10 mouse cellular contexts compared by ENCODE assay signal in the genomic region with DNA sequence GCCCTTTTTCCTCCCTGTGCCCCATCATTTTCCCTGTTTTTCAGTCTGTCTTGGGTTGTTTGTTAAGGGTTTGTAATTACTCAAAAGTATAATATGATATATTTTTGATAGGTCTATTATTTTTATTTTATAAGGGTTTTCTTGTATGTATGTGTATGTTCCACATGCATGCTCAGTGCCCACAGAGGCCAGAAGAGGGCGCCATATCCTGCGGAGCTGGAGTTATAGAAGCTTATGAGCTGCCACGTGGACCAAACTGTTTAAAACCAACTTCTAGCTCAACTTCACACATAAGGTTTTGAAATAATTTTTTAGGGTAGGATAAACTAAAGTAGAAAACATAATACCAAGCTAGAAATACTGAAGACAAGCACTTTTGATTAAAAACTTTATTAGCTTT. TPM values are rescaled to one million over a fixed set of nuclear protein-coding genes. Genes with fewer than 3 reads are reported as not detected.
DNase-seq lines count a peak whose midpoint lies in the region; ATAC-seq and TF ChIP-seq lines count a peak whose summit lies in the region.
"Had no signal": no experiment of that assay in that cellular context is flagged by ENCODE, and none has a peak within 500 bp of the region (broad histone marks: within the 10 kb centered on the region; RNA-seq: fewer than 3 reads in every experiment).

No protein-coding gene starts in this region.

- no peaks in the 10 kb centered on the region for H3K79me2 ChIP-seq in liver, adult 2 months (ENCODE audit: control insufficient read depth, insufficient read depth, low read length)

- TF ChIP-seq CTCF in liver, adult 2 months (IDR thresholded peaks at IDR 0.05; ENCODE audit: low read depth, low read length) = peak; percentile 54
- peak; percentile 27 for TF ChIP-seq CTCF in Patski (IDR thresholded peaks at IDR 0.05)

- CTCF ChIA-PET in Patski (lab: Charles Lee) = interaction anchor here (1.3 to 1.7 kb wide), 2 partner anchors 10 to 11 kb away, joined by 5 to 8 read pairs; a partner anchor contains a TSS

- 66% methylated on average over 3 of the region's 3 CpGs for WGBS in liver, adult 2 months
- 41% methylated on average over 3 of the region's 3 CpGs for WGBS in liver, embryonic 11.5 days
- 48% methylated on average over 3 of the region's 3 CpGs for WGBS in neural tube, embryonic 15.5 days

- no peak for ATAC-seq in liver, embryonic 11.5 days (replicated peaks; ENCODE audit: low FRiP score)
- no peak for ATAC-seq in Patski
- ATAC-seq in megakaryocyte progenitor cell, adult 5-6 weeks (replicated peaks; ENCODE audit: poor library complexity) = peak; percentile 71
- no peak for ATAC-seq in neural tube, embryonic 15.5 days (ENCODE audit: low FRiP score)

- DNase-seq in cerebellum, postnatal 10 days = peak; percentile 42 to 59
- DNase-seq in cerebellum, adult 11-12 months = no peak
- DNase-seq in liver, adult 2 months (ENCODE audit: extremely low read depth, low read depth, low spot score) = no peak
- DNase-seq in liver, embryonic 11.5 days (ENCODE audit: low spot score) = no peak
- DNase-seq in Patski (ENCODE audit: low read depth, low spot score) = no peak
- no peak for DNase-seq in frontal cortex, adult 2 months (ENCODE audit: extremely low spot score in 1 of 2, low spot score in 1 of 2)
- DNase-seq: cerebellum, adult 8-10 months; kidney, adult 11 months had no signal

- POLR2A ChIA-PET in Patski (lab: Charles Lee) = no interaction called here

- H3K4me3 ChIP-seq in liver, adult 2 months (ENCODE audit: insufficient read depth, low read depth, low read length) = no peak overlapping the region
- no peak overlapping the region for H3K4me3 ChIP-seq in liver, embryonic 11.5 days (ENCODE audit: low read depth, low read length)
- H3K4me3 ChIP-seq in neural tube, embryonic 15.5 days (replicated peaks) = no peak overlapping the region

- TF ChIP-seq POLR2A in liver, adult 2 months (IDR thresholded peaks at IDR 0.05; ENCODE audit: extremely low read depth, insufficient read depth, low read length) = no peak

- peaks cover 8% of the 10 kb centered on the region; the same call in 1 of the 2 replicates for H3K36me3 ChIP-seq in liver, adult 2 months (ENCODE audit: control insufficient read depth, insufficient read depth, low read length)
- H3K36me3 ChIP-seq in liver, embryonic 11.5 days (ENCODE audit: control insufficient read depth, insufficient read depth, low read length) = no peaks in the 10 kb centered on the region
- H3K36me3 ChIP-seq in neural tube, embryonic 15.5 days = 0 out of 2 replicates have a peak, but pooled peaks cover 4% of the 10 kb centered on the region

- in situ Hi-C loops in Patski (cut with MboI; ENCODE audit: low pct_unique_long_range_greater_than_20kb) = no loop called here

- H3K9ac ChIP-seq in liver, adult 2 months (ENCODE audit: low read depth, low read length) = no peak overlapping the region
- no peak overlapping the region for H3K9ac ChIP-seq in liver, embryonic 11.5 days (ENCODE audit: low read depth, low read length)
- no peak overlapping the region for H3K9ac ChIP-seq in neural tube, embryonic 15.5 days (replicated peaks)

- H3K27ac ChIP-seq in liver, adult 2 months (replicated peaks; ENCODE audit: insufficient read depth, low read depth, low read length) = no peak overlapping the region
- H3K27ac ChIP-seq in liver, embryonic 11.5 days (ENCODE audit: low read depth, low read length) = no peak overlapping the region
- no peak overlapping the region for H3K27ac ChIP-seq in neural tube, embryonic 15.5 days (replicated peaks)

- H3K4me2 ChIP-seq in liver, embryonic 11.5 days = no peak overlapping the region
- H3K4me2 ChIP-seq in neural tube, embryonic 15.5 days = no peak overlapping the region

- H3K27me3 ChIP-seq in liver, adult 2 months (ENCODE audit: control insufficient read depth, insufficient read depth, low read length) = no peaks in the 10 kb centered on the region
- H3K27me3 ChIP-seq in liver, embryonic 11.5 days (replicated peaks; ENCODE audit: control insufficient read depth, insufficient read depth, low read length) = no peaks in the 10 kb centered on the region
- H3K27me3 ChIP-seq in Patski = no peaks in the 10 kb centered on the region
- no peaks in the 10 kb centered on the region for H3K27me3 ChIP-seq in neural tube, embryonic 15.5 days (replicated peaks)

- no peaks in the 10 kb centered on the region for H3K4me1 ChIP-seq in liver, adult 2 months (ENCODE audit: control insufficient read depth, insufficient read depth, low read length)
- H3K4me1 ChIP-seq in liver, embryonic 11.5 days (replicated peaks; ENCODE audit: control insufficient read depth, insufficient read depth, low read length) = no peaks in the 10 kb centered on the region
- H3K4me1 ChIP-seq in neural tube, embryonic 15.5 days = no peaks in the 10 kb centered on the region

- H3K9me3 ChIP-seq in liver, embryonic 11.5 days (ENCODE audit: control insufficient read depth, low read length) = no peaks in the 10 kb centered on the region
- H3K9me3 ChIP-seq in neural tube, embryonic 15.5 days (replicated peaks) = no peaks in the 10 kb centered on the region

RNA-seq across cellular contexts. Expression of a gene that starts 6.9 kb away (rescaled TPM):
- 0.20 and 0.37 TPM in 2 replicates for total RNA-seq in liver, adult 2 months (2014; rRNA removed)
- 0.20 and 0.43 TPM in 2 replicates for polyA plus RNA-seq in liver, adult 2 months (2012; rRNA removed)
- polyA plus RNA-seq in liver, embryonic 11.5 days (2014; fragmentation: Nextera tagmentation; extraction: Ambion mirVana) = 0.71 and 1.7 TPM in 2 replicates
- polyA plus RNA-seq in Patski (2021) = 0.14 TPM
- total RNA-seq in megakaryocyte progenitor cell, adult 5-6 weeks (2015) = not detected in 2 replicates
- not detected in 2 replicates for total RNA-seq in megakaryocyte progenitor cell, adult 5-6 weeks (2017)
- 5.5 and 6.7 TPM in 2 replicates for polyA plus RNA-seq in frontal cortex, adult 2 months (2012; rRNA removed)
- 8.3 and 9.2 TPM in 2 replicates for polyA plus RNA-seq in neural tube, embryonic 15.5 days (2015; fragmentation: Nextera tagmentation; extraction: Ambion mirVana)

RNA-seq across cellular contexts. Expression of a gene that starts 10.9 kb away (rescaled TPM):
- 12.1 and 13.2 TPM in 2 replicates for total RNA-seq in liver, adult 2 months (2014; rRNA removed)
- polyA plus RNA-seq in liver, adult 2 months (2012; rRNA removed) = 24.4 and 27.6 TPM in 2 replicates
- 53.5 and 62.2 TPM in 2 replicates for polyA plus RNA-seq in liver, embryonic 11.5 days (2014; fragmentation: Nextera tagmentation; extraction: Ambion mirVana)
- polyA plus RNA-seq in Patski (2021) = 32.5 TPM
- total RNA-seq in megakaryocyte progenitor cell, adult 5-6 weeks (2015) = 6.6 and 9.3 TPM in 2 replicates
- 27.9 and 34.4 TPM in 2 replicates for total RNA-seq in megakaryocyte progenitor cell, adult 5-6 weeks (2017)
- 41.7 and 41.8 TPM in 2 replicates for polyA plus RNA-seq in frontal cortex, adult 2 months (2012; rRNA removed)
- polyA plus RNA-seq in neural tube, embryonic 15.5 days (2015; fragmentation: Nextera tagmentation; extraction: Ambion mirVana) = 75.5 and 79.8 TPM in 2 replicates

RNA-seq across cellular contexts. Expression of a gene that starts 45.8 kb away (rescaled TPM):
- total RNA-seq in liver, adult 2 months (2014; rRNA removed) = 0.07 and 0.09 TPM in 2 replicates
- polyA plus RNA-seq in liver, adult 2 months (2012; rRNA removed) = 0.10 and 0.17 TPM in 2 replicates
- 1.9 and 2.2 TPM in 2 replicates for polyA plus RNA-seq in liver, embryonic 11.5 days (2014; fragmentation: Nextera tagmentation; extraction: Ambion mirVana)
- 0.13 TPM for polyA plus RNA-seq in Patski (2021)
- not detected in 2 replicates for total RNA-seq in megakaryocyte progenitor cell, adult 5-6 weeks (2015)
- total RNA-seq in megakaryocyte progenitor cell, adult 5-6 weeks (2017) = not detected in 2 replicates
- polyA plus RNA-seq in frontal cortex, adult 2 months (2012; rRNA removed) = 0.38 and 0.50 TPM in 2 replicates
- polyA plus RNA-seq in neural tube, embryonic 15.5 days (2015; fragmentation: Nextera tagmentation; extraction: Ambion mirVana) = 7.4 and 9.8 TPM in 2 replicates

Comparison
In these comparisons a context has a peak if more than half of its experiments do, and no peak if none do; other contexts are left out.
1. DNase-seq: peak in cerebellum, postnatal 10 days (2 of 2); none in cerebellum, adult 11-12 months (single experiment), liver, adult 2 months (single experiment), liver, embryonic 11.5 days (single experiment), Patski (single experiment) and frontal cortex, adult 2 months (0 of 2).